Mouse (Mus musculus) neural tube, embryonic 10.5 days (tissue): ENCODE data around the gene Drc1.

Source experiments
- DNase-seq: peaks from one replicate; pipeline ENCODE4 v3.0.0-alpha.2; 2017; ENCODE audit warnings: low spot score; ENCODE audit errors: extremely low spot score

The Drc1 gene

GRCm38 (mm10) chr5:30411524-30411923 lies 130.3 kb downstream of the Drc1 start:
- no peak for DNase-seq

- no peak for DNase-seq
Measured at GRCm38 (mm10) chr5:30415381-30415780, 134.2 kb downstream of the Drc1 start.

GRCm38 (mm10) chr5:30415876-30416275 lies 134.7 kb downstream of the Drc1 start:
- DNase-seq, result no peak
